Mouse (Mus musculus) ovary, postnatal 36 days (tissue): ENCODE measurements around the gene Magel2.

Source experiments
- DNase-seq: peaks from one replicate; pipeline ENCODE4 v3.0.0; 2022; ENCODE audit warnings: low spot score, mixed read lengths

The Magel2 gene

DNA sequence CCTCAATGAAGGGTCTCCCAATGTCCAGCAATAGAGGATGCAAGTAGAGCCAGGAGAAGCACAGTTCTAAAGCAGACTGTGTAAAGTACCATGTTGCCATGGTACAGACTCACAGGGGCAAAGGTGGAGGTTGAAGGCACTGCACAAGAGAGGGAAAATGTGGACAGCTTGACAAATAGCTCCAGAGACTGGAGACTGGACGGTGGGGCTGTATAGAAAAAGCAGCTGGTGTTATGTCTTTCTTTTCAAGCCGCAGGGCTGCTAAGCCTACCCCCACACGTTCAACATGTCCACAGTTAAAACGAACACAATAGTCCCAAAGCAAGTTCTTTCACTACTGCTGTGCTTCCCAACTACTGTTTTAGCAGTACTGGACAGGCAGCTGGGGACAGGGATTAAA is 46.4 kb downstream of the Magel2 start:
- no peak for DNase-seq

DNA sequence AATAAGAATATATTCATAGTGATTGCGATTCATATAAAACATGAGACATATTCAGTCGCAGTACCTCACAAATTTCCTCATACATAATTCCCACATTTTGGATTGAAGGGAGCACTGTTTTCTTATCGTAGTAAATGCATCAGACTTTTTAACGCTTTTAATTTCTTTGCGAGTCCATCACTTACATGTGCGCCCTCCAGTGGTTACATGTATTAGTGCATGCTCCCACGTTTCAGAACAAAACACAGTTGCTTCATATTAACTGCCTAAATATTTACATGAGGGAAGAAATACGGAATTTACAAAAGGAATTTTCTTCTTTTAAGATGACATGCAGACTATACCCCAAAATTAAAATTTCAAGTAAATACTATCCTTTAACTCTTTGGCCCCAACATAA is 51.5 kb downstream of the Magel2 start:
- DNase-seq: no peak
